Mouse (Mus musculus): Measurements from ENCODE around the gene Arid1a.
"Not testable (repeated sequence)": the region's sequence is repeated elsewhere in the genome, so short reads cannot be mapped to it uniquely, and the experiment has no call there.

Gene Arid1a

DNA sequence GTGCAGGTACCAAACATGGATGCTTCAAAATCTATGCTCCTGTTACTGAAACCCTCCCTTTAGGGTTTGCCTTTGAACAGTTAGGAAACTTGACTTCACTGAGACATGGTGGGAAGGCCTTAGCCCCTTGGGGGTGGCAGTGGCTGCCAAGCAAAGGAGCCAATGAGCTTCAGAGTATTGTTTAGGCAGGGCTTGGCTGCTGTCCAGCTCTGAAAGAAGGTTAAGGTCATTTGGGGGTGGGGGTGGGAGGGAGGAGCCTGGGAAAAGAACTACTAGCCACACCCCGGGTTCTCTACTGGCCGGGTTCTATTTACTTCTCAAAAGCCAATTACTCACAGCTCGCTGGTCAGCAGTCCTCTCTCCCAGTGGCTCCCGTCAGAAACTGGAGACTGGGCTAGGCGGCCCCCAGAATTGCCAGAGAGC, 81.0 kb downstream of the Arid1a start:
- DNase-seq (ENCODE audit: low read depth, low spot score) = no peak

DNA sequence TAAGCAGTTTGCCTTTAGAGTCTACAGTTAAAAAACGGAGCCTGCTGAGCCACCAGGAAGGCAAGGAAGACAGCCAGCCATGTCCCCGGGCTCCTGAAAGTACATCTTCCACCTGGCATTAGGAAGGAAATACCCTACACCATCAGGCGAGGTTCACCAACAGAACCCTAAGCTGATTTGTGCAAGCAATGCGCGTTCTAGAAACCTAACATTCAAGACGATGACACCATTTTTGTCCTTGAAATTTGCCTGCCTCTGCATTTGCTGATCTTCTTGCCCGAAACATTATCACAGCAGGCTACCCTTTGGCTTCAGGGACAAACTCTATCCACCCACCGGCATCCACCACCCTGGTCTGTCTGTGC, 82.3 kb downstream of the Arid1a start:
- peak; percentile 34 for DNase-seq (ENCODE audit: low read depth, low spot score)

DNA sequence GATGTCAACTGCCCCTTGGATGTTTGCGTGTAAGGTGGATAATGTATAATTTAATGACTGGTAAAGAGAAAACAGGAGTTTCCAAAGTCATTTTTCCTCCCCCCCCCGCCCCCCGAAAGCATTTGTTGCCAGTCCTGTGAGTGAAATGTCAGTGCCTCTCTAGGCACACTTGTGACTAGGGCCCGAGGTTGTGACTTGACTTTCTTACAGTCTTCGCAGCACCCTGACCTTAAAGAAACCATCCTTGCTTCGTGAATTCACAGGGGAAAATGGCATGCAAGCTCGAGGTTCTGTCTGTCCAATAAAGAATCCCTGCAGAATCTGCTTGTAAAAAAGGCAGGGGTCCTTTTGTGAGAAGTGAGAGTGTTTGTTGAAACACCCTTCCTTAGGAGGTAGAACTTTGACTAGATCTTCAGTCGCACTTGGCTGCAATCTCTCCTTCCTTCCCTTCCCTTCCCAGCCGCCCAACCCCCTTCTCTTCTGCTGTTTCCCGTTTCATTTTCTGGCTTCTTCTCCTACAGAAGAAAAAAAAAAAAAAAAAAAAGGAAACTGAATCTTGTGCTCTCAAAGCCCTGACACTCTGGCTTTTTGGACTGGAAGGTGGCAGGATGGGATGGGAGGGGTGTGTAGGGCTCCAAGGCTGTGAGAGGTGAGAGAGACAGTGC, 82.8 kb downstream of the Arid1a start:
- no peak for DNase-seq (ENCODE audit: low read depth, low spot score)

DNA sequence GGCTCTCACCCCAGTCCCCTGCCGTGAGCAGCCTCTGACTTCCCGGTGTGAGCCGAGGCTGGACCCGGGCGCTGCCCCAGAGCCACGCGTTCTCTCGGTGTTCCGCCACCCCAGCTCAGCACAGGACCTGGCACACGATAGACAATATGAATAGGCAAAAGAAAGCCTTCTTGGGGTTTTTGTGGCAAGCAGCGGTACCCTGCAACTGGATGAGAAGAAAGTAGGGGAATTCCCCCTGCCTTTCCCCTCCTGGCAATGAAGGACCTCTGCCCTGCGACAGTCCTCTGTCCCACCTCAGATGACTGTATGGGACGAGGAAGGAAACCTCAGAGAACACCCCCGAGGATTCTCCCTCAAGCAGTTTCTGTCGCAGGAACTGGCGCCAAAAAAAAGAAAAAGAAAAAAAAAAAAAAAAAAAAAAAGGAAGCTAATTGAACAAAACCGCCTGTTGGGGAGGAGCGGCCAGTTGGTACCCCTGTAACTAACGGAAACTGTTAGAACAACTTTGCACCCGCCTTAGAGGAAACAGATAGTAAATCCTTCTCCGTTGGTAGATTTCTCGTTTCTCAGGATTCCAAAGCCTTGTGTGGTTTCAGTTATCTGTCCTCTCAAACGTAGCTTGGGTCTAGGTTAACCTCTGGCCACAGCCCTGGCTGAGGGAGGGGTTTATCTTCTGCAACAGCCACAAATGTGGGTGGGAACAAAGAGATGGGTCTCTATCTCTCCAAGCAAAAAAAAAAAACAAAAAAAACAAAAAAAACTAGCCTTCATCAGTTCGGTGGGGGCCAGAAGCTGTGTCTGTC, 83.5 kb downstream of the Arid1a start:
- DNase-seq (ENCODE audit: low read depth, low spot score) = peak; percentile 84

DNA sequence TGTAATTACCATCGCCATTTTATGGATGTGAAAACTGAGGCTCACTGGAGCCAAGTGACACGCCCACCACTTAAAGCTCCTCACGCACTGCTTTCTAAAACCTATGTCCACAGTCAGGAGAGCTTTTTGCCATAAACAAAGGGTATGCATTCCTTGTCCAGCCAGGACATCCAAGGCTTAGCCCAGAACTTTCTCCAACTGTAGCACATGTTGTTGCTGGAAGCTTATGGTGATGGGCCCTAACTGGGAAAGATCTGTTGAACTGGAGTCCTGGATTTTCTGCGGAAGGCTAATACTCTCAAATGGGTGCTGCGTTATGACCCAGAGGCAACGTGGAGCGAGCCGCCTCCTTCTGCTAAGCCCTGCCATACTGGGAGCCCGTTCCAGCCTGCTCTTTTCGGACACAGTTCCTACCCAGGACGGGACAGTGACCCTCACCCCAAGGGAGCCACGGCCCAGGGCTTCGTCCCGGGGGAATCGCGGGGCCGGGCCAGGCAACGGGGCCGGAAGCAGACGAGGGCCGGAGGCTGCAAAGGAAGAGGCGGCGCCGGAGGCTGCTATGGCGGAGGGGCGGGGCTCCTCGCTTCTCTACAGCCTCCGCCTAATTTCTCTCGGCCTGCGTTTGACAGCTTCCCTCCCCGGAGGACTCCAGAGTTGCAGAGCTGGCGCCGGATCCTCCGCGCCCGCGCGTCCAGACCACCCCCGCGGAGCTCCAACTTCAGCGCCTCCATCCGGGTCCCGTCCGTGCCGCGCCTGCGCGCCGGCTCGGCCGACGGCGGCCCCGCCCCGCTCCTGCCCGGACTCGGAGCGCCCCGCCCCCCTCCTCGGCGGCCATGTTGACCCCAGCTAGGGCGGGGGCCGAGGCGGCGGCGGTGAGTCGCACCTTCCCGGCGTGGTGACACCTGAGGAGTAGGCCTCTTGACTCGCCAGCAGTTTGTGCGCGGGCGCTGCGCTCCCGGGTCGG, 84.4 kb downstream of the Arid1a start, which contains the start of gene Pigv:
Gene Pigv (minus strand): TSS at position 767 of the 964 bp plus-strand sequence.
- DNase-seq (ENCODE audit: low read depth, low spot score) = peak; percentile 92

DNA sequence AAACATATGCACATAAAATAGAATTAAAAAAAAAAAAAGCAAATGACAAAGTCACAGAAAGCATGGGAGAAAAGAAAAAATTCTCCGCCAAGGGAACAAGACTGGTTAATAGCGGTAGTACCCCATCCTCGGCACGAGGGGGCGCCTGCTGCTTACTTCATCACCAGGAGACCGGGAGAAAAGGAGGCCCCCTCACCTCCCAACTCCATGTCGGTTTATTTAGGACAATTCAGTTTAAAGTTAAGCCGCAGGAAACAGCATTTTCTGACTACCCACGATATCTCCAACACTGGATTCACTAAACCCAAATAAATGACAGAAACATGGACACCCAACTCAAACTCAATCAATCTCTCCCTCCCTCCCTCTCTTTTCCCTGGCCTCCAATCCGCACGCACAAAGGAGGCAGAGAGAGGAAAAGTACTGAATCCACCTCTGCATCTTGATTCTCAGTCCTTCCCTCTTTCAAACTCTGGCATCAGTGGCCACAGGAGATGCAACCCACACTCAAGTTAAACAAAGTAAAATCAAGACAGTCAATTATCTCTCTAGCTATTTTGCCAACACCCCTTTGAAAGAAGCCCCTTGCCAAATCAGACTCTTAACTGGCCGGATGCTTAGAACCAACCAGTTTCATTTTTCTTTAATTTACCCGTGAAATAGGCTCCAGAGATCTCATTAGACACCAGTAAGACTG, 85.2 kb downstream of the Arid1a start:
- DNase-seq (ENCODE audit: low read depth, low spot score) = peak; percentile 76

DNA sequence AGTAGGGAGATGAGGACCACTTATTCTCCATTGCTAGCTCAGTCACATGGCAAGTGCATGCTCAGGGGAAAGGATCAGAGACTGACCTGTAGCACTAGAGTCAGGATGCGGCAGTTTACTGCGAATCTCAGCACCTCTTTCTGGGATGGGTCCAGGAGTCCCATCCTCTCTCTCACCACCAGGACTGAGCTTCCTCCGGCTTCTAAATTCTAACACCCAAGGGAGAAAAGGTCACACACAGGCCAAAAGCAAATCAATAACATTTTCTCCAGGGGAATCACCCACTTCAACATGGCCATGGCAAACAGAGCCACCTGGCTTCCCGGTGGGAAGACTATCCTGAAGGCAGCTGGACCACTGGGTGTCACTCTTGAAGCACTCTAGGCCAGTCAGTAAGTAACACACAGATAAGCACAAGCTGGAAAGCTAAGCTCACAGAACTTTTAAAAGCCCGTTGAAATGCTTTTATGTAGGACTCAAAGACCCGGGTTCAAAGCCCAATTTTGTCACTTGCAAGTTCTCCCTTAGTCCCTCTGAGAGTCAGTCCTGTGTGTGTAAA, 86.8 kb downstream of the Arid1a start:
- no peak for DNase-seq (ENCODE audit: low read depth, low spot score)

DNA sequence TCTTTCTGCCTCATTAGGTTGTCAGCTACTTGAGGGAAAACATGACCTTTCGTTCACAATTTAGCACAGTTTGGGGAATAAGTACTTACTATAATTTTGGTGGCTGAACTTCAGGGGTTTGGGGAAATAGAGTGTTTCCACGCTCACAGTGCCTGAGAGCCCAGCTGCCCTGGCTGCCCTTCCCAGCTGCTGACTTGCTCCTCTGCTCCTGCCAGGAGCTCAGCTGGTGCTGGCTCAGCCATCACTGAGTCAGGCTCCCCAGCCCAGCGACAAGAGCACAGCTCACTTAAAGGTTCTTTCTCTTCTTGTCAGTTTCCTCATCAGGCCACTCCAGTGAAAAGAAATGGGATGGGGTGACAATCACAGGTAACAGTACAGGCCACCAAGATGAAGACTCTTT, 88.0 kb downstream of the Arid1a start:
- DNase-seq (ENCODE audit: low read depth, low spot score) = no peak

DNA sequence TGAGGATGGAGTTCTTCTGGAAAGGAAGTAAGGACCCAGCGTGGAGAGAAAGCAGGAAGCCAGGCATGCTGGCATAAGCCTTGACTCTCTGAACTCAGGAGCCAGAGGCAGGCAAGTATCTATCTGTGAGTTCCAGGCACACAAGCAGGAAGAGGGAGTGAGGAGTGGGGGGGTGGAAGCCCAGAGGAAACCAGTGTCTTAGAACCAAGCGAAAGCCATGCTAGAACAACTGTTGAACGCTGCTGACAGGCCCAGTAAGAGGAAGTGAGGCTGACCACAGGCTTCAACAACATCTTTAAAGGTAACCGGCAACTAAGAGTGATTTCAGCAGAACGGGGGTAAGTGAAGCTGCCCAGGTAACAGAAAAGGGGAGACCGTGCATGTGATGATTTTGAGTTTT, 90.4 kb downstream of the Arid1a start:
- peak; percentile 57 for DNase-seq (ENCODE audit: low read depth, low spot score)

DNA sequence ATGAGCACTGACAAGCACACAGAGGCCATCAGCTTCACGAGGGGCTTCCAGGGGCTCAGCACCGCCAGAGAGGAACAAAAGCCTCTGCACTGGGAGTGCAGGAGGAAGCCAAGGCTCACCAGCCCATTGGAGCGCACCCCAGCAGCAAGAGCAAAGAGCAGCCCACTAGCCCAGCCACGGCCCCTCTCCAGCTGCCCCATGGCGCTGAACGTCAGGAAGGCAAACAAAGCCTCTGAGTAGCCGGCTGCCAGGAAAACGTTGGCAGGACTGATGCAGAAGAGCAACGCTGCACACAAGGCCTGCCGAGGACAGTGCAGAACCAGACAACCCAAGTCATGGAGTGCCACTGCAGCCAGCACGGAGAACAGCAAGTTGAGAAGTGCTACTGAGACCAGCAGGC, 91.5 kb downstream of the Arid1a start:
- DNase-seq (ENCODE audit: low read depth, low spot score) = no peak

DNA sequence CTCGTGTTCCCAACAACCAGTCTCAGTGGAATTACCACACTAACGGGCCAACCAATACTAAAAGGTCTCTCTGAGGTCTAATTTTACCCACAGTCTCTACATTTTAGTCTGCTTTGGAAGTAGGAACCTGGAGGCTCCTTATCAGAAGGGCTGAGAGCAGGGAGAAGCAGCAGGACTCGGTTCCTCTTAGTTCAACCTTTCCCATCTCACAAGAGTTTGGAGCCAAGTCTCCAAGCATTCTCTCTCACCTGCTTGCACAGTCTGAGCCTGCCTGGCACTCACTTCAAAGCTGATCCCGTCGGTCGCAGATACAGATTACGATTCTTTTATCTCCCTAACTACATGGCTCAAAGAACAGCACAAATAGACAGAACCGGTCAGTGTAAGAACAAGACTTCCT, 93.6 kb downstream of the Arid1a start:
- no peak for DNase-seq (ENCODE audit: low read depth, low spot score)

DNA sequence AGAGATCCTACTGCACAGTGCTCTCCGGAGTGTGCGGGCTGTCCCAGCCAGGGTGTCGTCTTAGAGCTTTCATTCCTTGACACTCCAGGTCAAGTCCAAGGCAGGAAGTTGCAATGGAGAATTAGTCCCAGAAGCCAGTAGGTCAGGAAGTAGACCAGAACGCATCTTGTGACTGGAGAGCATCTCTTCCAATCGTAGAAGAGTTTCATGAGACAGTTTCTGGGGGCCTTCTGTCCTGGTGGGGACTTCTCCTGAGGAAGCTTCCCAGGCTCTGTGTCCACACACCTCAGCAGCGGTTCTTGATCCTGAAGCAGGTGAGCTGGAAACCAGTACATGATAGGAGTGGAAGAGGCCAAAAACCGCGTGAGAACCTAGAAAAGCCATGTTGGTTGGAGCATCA, 94.1 kb downstream of the Arid1a start:
- no peak for DNase-seq (ENCODE audit: low read depth, low spot score)

DNA sequence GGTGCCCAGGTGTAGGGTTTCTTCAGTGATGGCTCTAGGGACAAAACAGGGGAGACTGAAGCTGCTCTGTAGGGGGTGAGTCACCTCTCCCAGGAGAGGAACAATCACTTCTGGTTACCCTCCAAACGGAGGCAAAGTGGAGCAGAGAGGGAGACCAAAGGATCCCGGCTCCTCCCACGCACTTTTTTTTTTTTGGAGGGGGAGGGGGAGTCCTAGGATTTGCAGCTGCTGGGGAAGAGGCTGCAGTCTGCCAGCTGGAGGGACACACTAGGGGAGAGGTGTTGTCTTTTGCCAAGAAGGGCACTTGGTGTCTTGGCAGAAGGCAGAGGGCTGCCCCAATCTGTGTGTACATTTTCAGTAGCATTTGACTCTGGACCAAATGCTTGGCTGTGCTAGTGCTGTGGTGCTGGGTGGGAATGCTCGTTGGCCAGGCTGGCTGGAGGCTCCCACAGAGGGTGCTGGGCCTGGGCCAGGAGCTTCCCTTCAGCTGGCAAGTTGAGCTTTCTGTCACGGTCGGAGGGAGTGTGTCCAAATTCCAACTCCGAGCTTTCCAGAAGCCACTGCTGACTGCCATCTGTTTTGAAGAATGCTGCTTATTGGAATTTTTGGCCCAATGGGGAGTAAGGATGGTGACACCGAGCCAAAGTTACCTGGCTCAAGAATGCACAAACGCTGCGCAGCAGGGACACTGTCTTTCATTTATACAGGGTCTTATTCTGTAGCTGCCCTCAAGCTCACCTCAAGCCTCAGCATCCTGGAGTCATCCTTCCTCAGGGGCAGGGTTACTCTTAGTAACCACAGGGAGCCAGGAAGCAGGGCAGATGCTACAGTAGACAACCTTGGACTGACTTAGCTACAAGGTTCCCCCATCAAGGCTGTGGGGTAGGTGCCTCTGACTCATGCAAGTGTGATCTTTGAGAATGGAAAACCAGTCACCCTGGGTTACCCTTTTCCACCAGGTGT, 96.1 kb downstream of the Arid1a start:
- DNase-seq (ENCODE audit: low read depth, low spot score) = no peak

DNA sequence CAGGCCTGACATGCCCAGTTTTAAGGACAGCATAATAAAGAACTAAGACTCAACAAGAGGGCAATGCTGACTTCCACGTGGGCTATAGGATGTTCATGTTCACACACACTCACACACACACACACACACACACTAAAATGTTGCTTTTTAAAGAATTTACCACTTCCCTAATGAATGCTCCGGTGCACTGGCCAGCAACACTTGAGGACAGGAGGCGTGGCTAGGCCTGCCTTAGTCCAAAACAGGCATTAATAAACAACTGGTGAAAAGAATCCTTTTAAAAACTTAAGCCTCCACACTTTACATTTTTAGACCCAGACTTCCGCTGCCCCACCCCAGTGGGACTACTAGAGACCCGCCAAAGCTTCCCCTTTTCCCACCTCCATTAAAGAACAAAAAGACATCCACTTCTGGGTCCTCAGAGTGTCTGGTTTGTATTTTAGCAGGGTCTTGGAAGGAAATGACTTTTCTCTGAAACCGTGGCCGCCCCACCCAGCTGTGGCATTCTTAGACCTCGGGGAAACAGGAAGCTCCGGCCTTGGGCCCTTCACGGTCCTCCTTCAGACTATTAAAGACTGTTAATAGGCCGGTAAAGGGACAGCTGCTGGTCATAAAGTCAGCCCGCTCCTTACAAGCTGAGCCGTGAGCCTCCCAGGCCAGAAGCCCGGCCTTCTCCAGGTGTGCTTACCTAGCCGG, 96.9 kb downstream of the Arid1a start:
- no peak for DNase-seq (ENCODE audit: low read depth, low spot score)

DNA sequence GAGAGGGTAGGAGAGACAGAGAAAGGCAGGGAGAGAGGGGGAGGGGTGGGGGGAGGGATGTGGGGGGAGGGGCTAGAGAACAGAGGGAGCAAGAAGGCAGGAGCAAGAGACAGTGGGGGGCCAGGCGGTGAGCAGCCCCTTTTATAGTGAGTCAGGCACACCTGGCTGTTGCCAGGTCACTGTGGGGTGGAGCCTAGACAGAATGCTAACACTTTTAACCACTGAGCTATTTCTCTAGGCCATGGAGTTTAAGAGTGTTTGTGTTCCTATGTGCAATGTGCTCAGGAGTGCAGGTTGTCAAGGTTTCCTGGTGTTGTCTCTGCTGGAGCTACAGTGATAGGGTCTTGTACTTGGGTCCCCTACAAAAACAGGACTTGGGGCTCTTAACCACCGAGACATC, 97.8 kb downstream of the Arid1a start:
- no peak for DNase-seq (ENCODE audit: low read depth, low spot score)

DNA sequence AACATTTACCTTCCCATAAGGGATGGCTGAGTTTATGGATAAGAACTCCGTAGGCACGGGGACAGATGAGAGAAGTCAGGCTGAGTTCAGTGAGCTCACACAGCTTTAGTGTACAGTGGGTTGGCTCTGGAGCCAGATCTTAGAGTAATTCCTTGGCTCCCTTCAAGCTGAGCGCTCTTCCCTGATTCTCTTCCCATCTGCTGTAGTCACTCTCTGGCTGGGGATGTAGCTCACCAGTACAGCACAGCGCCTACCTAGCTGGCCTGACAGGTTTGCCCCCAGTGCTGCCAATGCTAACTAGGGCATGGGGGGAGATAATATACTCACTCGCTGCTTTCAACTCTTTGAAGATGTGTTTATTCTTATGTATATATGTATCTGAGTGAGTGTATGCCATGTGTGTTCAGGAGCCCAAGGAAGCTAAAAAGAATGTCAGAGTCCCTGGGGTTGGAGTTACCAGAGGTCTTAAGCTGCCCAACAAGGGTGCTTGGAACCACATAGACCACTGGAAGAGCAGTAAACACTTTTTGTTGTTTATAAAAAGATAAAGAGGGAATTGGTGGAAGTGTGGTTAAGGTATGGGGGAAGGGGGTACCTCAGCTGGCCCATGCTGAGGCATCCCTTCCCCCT, 98.6 kb downstream of the Arid1a start:
- no peak for DNase-seq (ENCODE audit: low read depth, low spot score)

DNA sequence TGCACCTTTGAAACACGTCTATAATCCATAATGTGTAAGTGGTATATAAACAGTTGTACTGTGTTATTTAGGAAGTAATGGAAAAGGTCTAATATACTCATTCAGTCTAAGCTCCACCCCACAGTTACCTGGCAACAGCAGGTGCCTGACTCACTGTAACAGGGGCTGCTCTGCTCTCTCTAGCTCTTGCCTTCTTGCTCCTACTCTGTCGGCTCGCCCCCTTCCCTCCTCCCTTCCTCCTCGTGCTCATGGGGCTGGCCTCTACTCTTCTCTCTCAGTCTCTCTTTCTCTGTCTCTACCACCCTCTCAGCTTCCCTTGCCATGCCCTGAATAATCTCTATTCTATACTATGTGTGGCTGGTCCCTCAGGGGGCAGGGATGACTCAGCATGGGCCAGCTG, 99.6 kb downstream of the Arid1a start:
- no peak for DNase-seq (ENCODE audit: low read depth, low spot score)

DNA sequence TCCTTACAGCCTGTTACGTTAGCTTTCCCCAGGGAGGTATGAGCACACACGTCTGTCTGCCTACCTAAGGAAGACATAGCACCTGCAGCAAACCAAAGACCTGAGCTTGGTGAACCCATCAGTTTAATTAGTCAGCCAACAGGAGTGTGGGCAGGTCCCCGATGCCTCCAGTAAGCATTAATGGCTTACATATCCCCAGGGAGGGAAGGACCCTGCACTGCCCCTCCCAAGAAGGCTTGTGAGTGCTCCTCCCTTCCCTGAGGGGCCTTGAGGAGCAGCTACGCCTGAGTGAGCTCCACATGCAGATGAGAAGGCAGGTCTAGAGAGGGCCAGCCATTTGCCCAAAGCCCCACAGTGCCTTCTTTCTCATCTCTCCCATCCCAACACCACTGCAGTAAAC, 100.3 kb downstream of the Arid1a start:
- no peak for DNase-seq (ENCODE audit: low read depth, low spot score)

DNA sequence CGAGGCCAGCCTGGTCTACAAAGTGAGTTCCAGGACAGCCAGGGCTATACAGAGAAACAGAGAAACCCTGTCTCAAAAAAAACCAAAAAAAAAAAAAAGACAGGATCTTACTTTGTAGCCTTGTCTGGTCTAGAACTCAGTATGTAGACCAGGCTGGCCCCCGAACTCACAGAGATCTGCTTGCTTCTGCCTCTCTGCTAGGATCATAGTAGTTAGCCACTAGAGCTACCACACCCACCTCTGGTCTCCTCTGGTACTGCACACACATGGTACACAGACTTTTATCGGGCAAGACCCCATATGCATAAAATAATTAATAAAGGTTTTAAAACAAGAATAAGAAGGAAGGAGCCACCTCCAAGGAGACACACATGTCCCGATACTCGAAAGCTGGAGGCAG, 102.5 kb downstream of the Arid1a start:
- not testable (repeated sequence) for DNase-seq (ENCODE audit: low read depth, low spot score)

Data from CD4-positive helper T cell, adult 2 months (primary cell).